In genomic region chr11:75294862-75295261, GRCm38 (mm10) we compare ENCODE assay signal across 12 mouse cellular contexts. TPM values are rescaled to one million over a fixed set of nuclear protein-coding genes. Genes with fewer than 3 reads are reported as not detected.
DNase-seq lines count a peak whose midpoint lies in the region; ATAC-seq lines count a peak whose summit lies in the region.
"Had no signal": no experiment of that assay in that cellular context is flagged by ENCODE, and none has a peak within 500 bp of the region (broad histone marks: within the 10 kb centered on the region; RNA-seq: fewer than 3 reads in every experiment).

No protein-coding gene starts in this region.

- no peak for DNase-seq in hindbrain, embryonic 14.5 days (ENCODE audit: low spot score)
- no peak for DNase-seq in hindbrain, embryonic 11.5 days (ENCODE audit: low spot score)
- no peak for DNase-seq in midbrain, embryonic 14.5 days
- DNase-seq in lung, postnatal 4 days: no peak
- DNase-seq: cerebellum, postnatal 36 days; lung, embryonic 14.5 days had no signal

- H3K4me3 ChIP-seq in hindbrain, embryonic 14.5 days (replicated peaks; ENCODE audit: low read length): no peak overlapping the region
- H3K4me3 ChIP-seq in hindbrain, embryonic 11.5 days (ENCODE audit: low read depth, low read length): no peak overlapping the region
- no peak overlapping the region for H3K4me3 ChIP-seq in midbrain, embryonic 13.5 days (replicated peaks)
- H3K4me3 ChIP-seq in midbrain, embryonic 14.5 days (replicated peaks; ENCODE audit: low read depth, low read length): no peak overlapping the region
- no peak overlapping the region for H3K4me3 ChIP-seq in heart, embryonic 14.5 days (ENCODE audit: control insufficient read depth in 1 of 2, insufficient read depth in 1 of 2, low read depth in 1 of 2, low read length in 2 of 2)
- H3K4me3 ChIP-seq in neural tube, embryonic 15.5 days (replicated peaks): no peak overlapping the region
- H3K4me3 ChIP-seq: embryonic facial prominence, embryonic 12.5 days; limb, embryonic 13.5 days had no signal

- H3K27ac ChIP-seq in hindbrain, embryonic 14.5 days: 0 out of 2 replicates have a peak overlapping the region, but pooled peaks have one; percentile 12
- no peak overlapping the region for H3K27ac ChIP-seq in hindbrain, embryonic 11.5 days (ENCODE audit: low read depth, low read length)
- H3K27ac ChIP-seq in midbrain, embryonic 13.5 days: peak overlapping the region; percentile 57; the same call in 1 of the 2 replicates
- no peak overlapping the region for H3K27ac ChIP-seq in midbrain, embryonic 14.5 days (replicated peaks; ENCODE audit: low read depth, low read length)
- peak overlapping the region; percentile 66 to 76 for H3K27ac ChIP-seq in heart, embryonic 14.5 days (replicated peaks in 1 of 2; ENCODE audit: control insufficient read depth in 1 of 2, insufficient read depth in 1 of 2, low read depth in 2 of 2, low read length in 2 of 2)
- peak overlapping the region; percentile 76; the same call in 1 of the 2 replicates for H3K27ac ChIP-seq in neural tube, embryonic 15.5 days (replicated peaks)
- H3K27ac ChIP-seq: embryonic facial prominence, embryonic 12.5 days; limb, embryonic 13.5 days had no signal

- H3K9ac ChIP-seq in hindbrain, embryonic 14.5 days: no peak overlapping the region
- no peak overlapping the region for H3K9ac ChIP-seq in hindbrain, embryonic 11.5 days (ENCODE audit: low read depth, low read length)
- H3K9ac ChIP-seq in midbrain, embryonic 13.5 days (replicated peaks): no peak overlapping the region
- H3K9ac ChIP-seq in midbrain, embryonic 14.5 days (replicated peaks; ENCODE audit: low read length): no peak overlapping the region
- H3K9ac ChIP-seq in heart, embryonic 14.5 days (ENCODE audit: low read length): peak overlapping the region; percentile 41; the same call in 1 of the 2 replicates
- no peak overlapping the region for H3K9ac ChIP-seq in neural tube, embryonic 15.5 days (replicated peaks)
- H3K9ac ChIP-seq: embryonic facial prominence, embryonic 12.5 days; limb, embryonic 13.5 days; lung, embryonic 14.5 days had no signal

- H3K4me2 ChIP-seq in hindbrain, embryonic 14.5 days (replicated peaks): no peak overlapping the region
- no peak overlapping the region for H3K4me2 ChIP-seq in hindbrain, embryonic 11.5 days (replicated peaks; ENCODE audit: low read depth, low read length)
- no peak overlapping the region for H3K4me2 ChIP-seq in midbrain, embryonic 13.5 days (replicated peaks)
- no peak overlapping the region for H3K4me2 ChIP-seq in midbrain, embryonic 14.5 days (ENCODE audit: low read length)
- peak overlapping the region; percentile 41 for H3K4me2 ChIP-seq in heart, embryonic 14.5 days (ENCODE audit: low read length)
- H3K4me2 ChIP-seq in neural tube, embryonic 15.5 days: no peak overlapping the region
- H3K4me2 ChIP-seq: embryonic facial prominence, embryonic 12.5 days; lung, embryonic 14.5 days had no signal

- H3K36me3 ChIP-seq in hindbrain, embryonic 14.5 days (replicated peaks; ENCODE audit: control insufficient read depth, insufficient read depth): no peaks in the 10 kb centered on the region
- H3K36me3 ChIP-seq in hindbrain, embryonic 11.5 days (ENCODE audit: control insufficient read depth, insufficient read depth, low read length): no peaks in the 10 kb centered on the region; the same call in 1 of the 2 replicates
- H3K36me3 ChIP-seq in midbrain, embryonic 13.5 days: no peaks in the 10 kb centered on the region; the same call in 1 of the 2 replicates
- 0 out of 2 replicates have a peak, but pooled peaks cover 2% of the 10 kb centered on the region for H3K36me3 ChIP-seq in midbrain, embryonic 14.5 days (ENCODE audit: control insufficient read depth, insufficient read depth, low read length)
- H3K36me3 ChIP-seq in heart, embryonic 14.5 days (ENCODE audit: control insufficient read depth, insufficient read depth, low read length): peaks cover 7% of the 10 kb centered on the region
- H3K36me3 ChIP-seq in neural tube, embryonic 15.5 days: no peaks in the 10 kb centered on the region

- peaks cover 42% of the 10 kb centered on the region for H3K4me1 ChIP-seq in hindbrain, embryonic 14.5 days (replicated peaks; ENCODE audit: control insufficient read depth, insufficient read depth, low read length)
- no peaks in the 10 kb centered on the region for H3K4me1 ChIP-seq in hindbrain, embryonic 11.5 days (replicated peaks; ENCODE audit: control insufficient read depth, insufficient read depth, low read length)
- peaks cover 67% of the 10 kb centered on the region for H3K4me1 ChIP-seq in midbrain, embryonic 13.5 days (replicated peaks)
- peaks cover 60% of the 10 kb centered on the region for H3K4me1 ChIP-seq in midbrain, embryonic 14.5 days (ENCODE audit: control insufficient read depth, insufficient read depth, low read length)
- H3K4me1 ChIP-seq in heart, embryonic 14.5 days (ENCODE audit: control insufficient read depth in 2 of 2, insufficient read depth in 2 of 2, low read length in 2 of 2): peaks cover 43 to 70% of the 10 kb centered on the region in 2 experiments
- peaks cover 58% of the 10 kb centered on the region for H3K4me1 ChIP-seq in neural tube, embryonic 15.5 days

- WGBS in hindbrain, embryonic 14.5 days: 75% methylated on average over 9 of the region's 9 CpGs
- WGBS in hindbrain, embryonic 11.5 days: 82% methylated on average over 9 of the region's 9 CpGs
- 82% methylated on average over 9 of the region's 9 CpGs for WGBS in midbrain, embryonic 13.5 days
- WGBS in midbrain, embryonic 14.5 days: 80% methylated on average over 9 of the region's 9 CpGs
- 23% methylated on average over 9 of the region's 9 CpGs for WGBS in heart, embryonic 14.5 days
- WGBS in neural tube, embryonic 15.5 days: 65% methylated on average over 9 of the region's 9 CpGs

- ATAC-seq in hindbrain, embryonic 14.5 days (ENCODE audit: low FRiP score): no peak
- no peak for ATAC-seq in hindbrain, embryonic 11.5 days (ENCODE audit: low FRiP score)
- ATAC-seq in midbrain, embryonic 13.5 days: no peak
- ATAC-seq in midbrain, embryonic 14.5 days (ENCODE audit: low FRiP score, low TSS enrichment): no peak
- ATAC-seq in heart, embryonic 14.5 days (ENCODE audit: insufficient number of reproducible peaks, insufficient read depth, low FRiP score, low read depth): no peak
- no peak for ATAC-seq in neural tube, embryonic 15.5 days (ENCODE audit: low FRiP score)
- no peak for ATAC-seq in CD4-positive, CD25-positive, alpha-beta regulatory T cell, adult 4 months

- no peaks in the 10 kb centered on the region for H3K9me3 ChIP-seq in hindbrain, embryonic 14.5 days (ENCODE audit: control insufficient read depth, low read length)
- H3K9me3 ChIP-seq in hindbrain, embryonic 11.5 days (ENCODE audit: control insufficient read depth, low read length): no peaks in the 10 kb centered on the region
- H3K9me3 ChIP-seq in midbrain, embryonic 13.5 days: no peaks in the 10 kb centered on the region
- H3K9me3 ChIP-seq in midbrain, embryonic 14.5 days (ENCODE audit: control insufficient read depth, low read length): no peaks in the 10 kb centered on the region
- H3K9me3 ChIP-seq in heart, embryonic 14.5 days (ENCODE audit: control insufficient read depth, low read length): no peaks in the 10 kb centered on the region
- no peaks in the 10 kb centered on the region for H3K9me3 ChIP-seq in neural tube, embryonic 15.5 days (replicated peaks)
- H3K9me3 ChIP-seq: embryonic facial prominence, embryonic 12.5 days; limb, embryonic 13.5 days had no signal

- H3K27me3 ChIP-seq in hindbrain, embryonic 14.5 days (ENCODE audit: control insufficient read depth, insufficient read depth, low read length): no peaks in the 10 kb centered on the region
- H3K27me3 ChIP-seq in hindbrain, embryonic 11.5 days (ENCODE audit: control insufficient read depth, insufficient read depth, low read length): 0 out of 2 replicates have a peak, but pooled peaks cover 5% of the 10 kb centered on the region
- H3K27me3 ChIP-seq in midbrain, embryonic 13.5 days: no peaks in the 10 kb centered on the region; the same call in 1 of the 2 replicates
- no peaks in the 10 kb centered on the region for H3K27me3 ChIP-seq in midbrain, embryonic 14.5 days (ENCODE audit: control insufficient read depth, insufficient read depth, low read length)
- no peaks in the 10 kb centered on the region for H3K27me3 ChIP-seq in heart, embryonic 14.5 days (ENCODE audit: control insufficient read depth, insufficient read depth, low read length)
- H3K27me3 ChIP-seq in neural tube, embryonic 15.5 days (replicated peaks): peaks cover 3% of the 10 kb centered on the region; the same call in 1 of the 2 replicates

RNA-seq across cellular contexts. Expression of gene Rpa1, which starts 53.3 kb away (rescaled TPM):
- polyA plus RNA-seq in hindbrain, embryonic 14.5 days (2014; fragmentation: Nextera tagmentation; extraction: Ambion mirVana): 48.0 and 51.1 TPM in 2 replicates
- 100 and 105 TPM in 2 replicates for polyA plus RNA-seq in hindbrain, embryonic 11.5 days (2014; fragmentation: Nextera tagmentation; extraction: Ambion mirVana)
- polyA plus RNA-seq in midbrain, embryonic 13.5 days (2015; fragmentation: Nextera tagmentation; extraction: Ambion mirVana): 69.1 and 70.6 TPM in 2 replicates
- 48.3 and 50.0 TPM in 2 replicates for polyA plus RNA-seq in midbrain, embryonic 14.5 days (2014; fragmentation: Nextera tagmentation; extraction: Ambion mirVana)
- 82.8 and 87.4 TPM in 2 replicates for polyA plus RNA-seq in heart, embryonic 14.5 days (2014; fragmentation: Nextera tagmentation; extraction: Ambion mirVana)
- polyA plus RNA-seq in neural tube, embryonic 15.5 days (2015; fragmentation: Nextera tagmentation; extraction: Ambion mirVana): 51.3 and 71.1 TPM in 2 replicates
- 100 to 1,000 TPM; 214 to 322 TPM for polyA plus RNA-seq in CD4-positive, CD25-positive, alpha-beta regulatory T cell, adult 4 months (2017; shearing (Covaris generic))

RNA-seq across cellular contexts. Expression of gene Smyd4, which starts 53.4 kb away (rescaled TPM):
- 12.0 and 13.2 TPM in 2 replicates for polyA plus RNA-seq in hindbrain, embryonic 14.5 days (2014; fragmentation: Nextera tagmentation; extraction: Ambion mirVana)
- polyA plus RNA-seq in hindbrain, embryonic 11.5 days (2014; fragmentation: Nextera tagmentation; extraction: Ambion mirVana): 11.7 and 13.9 TPM in 2 replicates
- polyA plus RNA-seq in midbrain, embryonic 13.5 days (2015; fragmentation: Nextera tagmentation; extraction: Ambion mirVana): 15.3 and 15.5 TPM in 2 replicates
- polyA plus RNA-seq in midbrain, embryonic 14.5 days (2014; fragmentation: Nextera tagmentation; extraction: Ambion mirVana): 9.5 and 12.0 TPM in 2 replicates
- 13.8 and 15.2 TPM in 2 replicates for polyA plus RNA-seq in heart, embryonic 14.5 days (2014; fragmentation: Nextera tagmentation; extraction: Ambion mirVana)
- 14.6 and 18.7 TPM in 2 replicates for polyA plus RNA-seq in neural tube, embryonic 15.5 days (2015; fragmentation: Nextera tagmentation; extraction: Ambion mirVana)
- polyA plus RNA-seq in CD4-positive, CD25-positive, alpha-beta regulatory T cell, adult 4 months (2017; shearing (Covaris generic)): 10 to 100 TPM; 21.2 to 31.7 TPM

Comparison
In these comparisons a context has a peak if more than half of its experiments do, and no peak if none do; other contexts are left out.
1. H3K27ac ChIP-seq: peak in hindbrain, embryonic 14.5 days (single experiment), midbrain, embryonic 13.5 days (single experiment), heart, embryonic 14.5 days (2 of 2) and neural tube, embryonic 15.5 days (single experiment); none in hindbrain, embryonic 11.5 days (single experiment) and midbrain, embryonic 14.5 days (single experiment).